Mouse (Mus musculus): Measurements from ENCODE around the gene Gpr162. TPM values are rescaled to one million over a fixed set of nuclear protein-coding genes. Genes with fewer than 3 reads are reported as not detected.
A peak's percentile ranks its signal among the peaks of the same experiment; 100 is the strongest.

The Gpr162 gene
- total and polyA plus RNA-seq, 3 experiments: 0.41 to 1.0 (median 0.44) TPM

DNA sequence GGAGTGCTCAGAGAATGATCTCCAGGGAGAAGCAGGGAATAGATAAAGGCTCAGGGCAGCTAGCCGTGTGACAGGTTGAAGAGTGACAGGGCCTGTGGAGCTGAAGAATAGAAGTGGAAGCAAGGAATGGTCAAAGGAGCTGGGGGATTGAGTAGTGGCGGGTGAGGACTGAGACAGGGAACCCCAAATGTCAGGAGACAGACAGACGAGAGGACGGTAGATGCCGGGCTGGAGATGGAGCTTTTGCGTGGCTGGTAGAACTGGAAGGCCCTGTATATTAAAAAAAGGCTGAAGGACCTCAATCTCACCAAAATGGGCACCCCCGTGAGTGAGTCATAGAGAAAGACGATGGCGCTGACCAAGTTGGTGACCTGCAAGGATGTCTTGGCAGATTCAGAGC lies 3.3 kb downstream of the Gpr162 start:
- Histone ChIP-seq H3K27ac (no peak overlapping the region), H3K9ac (ENCODE audit: low read depth, low read length) (no peak overlapping the region), H3K79me2 (replicated peaks; ENCODE audit: control insufficient read depth, insufficient read depth, low read length) (no peaks in the 10 kb centered on the region), H3K4me1 (ENCODE audit: control insufficient read depth, insufficient read depth, low read length) (peaks cover 3% of the 10 kb centered on the region), H3K4me3 (no peak overlapping the region), H3K27me3 (ENCODE audit: control insufficient read depth, insufficient read depth, low read length) (no peaks in the 10 kb centered on the region), H3K36me3 (ENCODE audit: control insufficient read depth, insufficient read depth, low read length) (no peaks in the 10 kb centered on the region)
- no peak for DNase-seq
- WGBS: 90% methylated on average over 9 of the region's 9 CpGs
- TF ChIP-seq EP300 (IDR thresholded peaks at IDR 0.05; ENCODE audit: insufficient read depth, low read depth, low read length) (no peak), POLR2A (IDR thresholded peaks at IDR 0.05; ENCODE audit: insufficient read depth, low read depth, low read length) (no peak), CTCF (IDR thresholded peaks at IDR 0.05) (no peak)
- intact Hi-C loops (cut with DNase I): loop anchor here (5.0 kb wide), 1 partner anchor 222 kb away; no protein-coding TSS in a partner anchor

DNA sequence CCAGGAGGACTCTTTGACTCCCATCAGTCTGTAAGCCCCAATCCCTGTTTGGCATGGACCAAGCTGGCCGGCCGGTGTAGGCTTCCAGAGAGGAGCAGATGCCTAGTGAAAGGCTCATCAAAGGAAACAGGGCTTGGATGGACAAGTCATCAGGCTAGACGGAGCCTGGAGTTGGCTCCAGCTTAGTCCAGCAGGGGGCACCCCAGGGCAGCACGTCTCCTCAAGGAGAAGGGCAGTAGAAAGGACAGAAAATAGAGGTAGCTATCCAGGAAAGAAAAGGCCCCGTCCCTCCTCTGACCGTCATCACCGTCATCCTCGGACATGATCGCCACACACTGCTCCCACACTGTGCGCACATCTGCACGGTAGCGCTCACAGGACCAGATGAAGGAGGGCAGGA lies 4.1 kb downstream of the Gpr162 start:
- H3K79me2 ChIP-seq (replicated peaks; ENCODE audit: control insufficient read depth, insufficient read depth, low read length): no peaks in the 10 kb centered on the region
- intact Hi-C loops (cut with DNase I): loop anchor here (1.0 to 5.0 kb wide), 3 partner anchors 71 to 223 kb away; no protein-coding TSS in a partner anchor
- H3K9ac ChIP-seq (ENCODE audit: low read depth, low read length): no peak overlapping the region
- peak; percentile 83 to 91 for DNase-seq
- H3K4me3 ChIP-seq: no peak overlapping the region
- 9% methylated on average over 12 of the region's 12 CpGs for WGBS
- peaks cover 3% of the 10 kb centered on the region for H3K4me1 ChIP-seq (ENCODE audit: control insufficient read depth, insufficient read depth, low read length)
- no peaks in the 10 kb centered on the region for H3K27me3 ChIP-seq (ENCODE audit: control insufficient read depth, insufficient read depth, low read length)
- H3K27ac ChIP-seq: no peak overlapping the region
- no peaks in the 10 kb centered on the region for H3K36me3 ChIP-seq (ENCODE audit: control insufficient read depth, insufficient read depth, low read length)
- TF ChIP-seq POLR2A (IDR thresholded peaks at IDR 0.05; ENCODE audit: insufficient read depth, low read depth, low read length) (no peak), CTCF (IDR thresholded peaks at IDR 0.05) (no peak; the same call in 1 of the 2 replicates), EP300 (IDR thresholded peaks at IDR 0.05; ENCODE audit: insufficient read depth, low read depth, low read length) (no peak)

DNA sequence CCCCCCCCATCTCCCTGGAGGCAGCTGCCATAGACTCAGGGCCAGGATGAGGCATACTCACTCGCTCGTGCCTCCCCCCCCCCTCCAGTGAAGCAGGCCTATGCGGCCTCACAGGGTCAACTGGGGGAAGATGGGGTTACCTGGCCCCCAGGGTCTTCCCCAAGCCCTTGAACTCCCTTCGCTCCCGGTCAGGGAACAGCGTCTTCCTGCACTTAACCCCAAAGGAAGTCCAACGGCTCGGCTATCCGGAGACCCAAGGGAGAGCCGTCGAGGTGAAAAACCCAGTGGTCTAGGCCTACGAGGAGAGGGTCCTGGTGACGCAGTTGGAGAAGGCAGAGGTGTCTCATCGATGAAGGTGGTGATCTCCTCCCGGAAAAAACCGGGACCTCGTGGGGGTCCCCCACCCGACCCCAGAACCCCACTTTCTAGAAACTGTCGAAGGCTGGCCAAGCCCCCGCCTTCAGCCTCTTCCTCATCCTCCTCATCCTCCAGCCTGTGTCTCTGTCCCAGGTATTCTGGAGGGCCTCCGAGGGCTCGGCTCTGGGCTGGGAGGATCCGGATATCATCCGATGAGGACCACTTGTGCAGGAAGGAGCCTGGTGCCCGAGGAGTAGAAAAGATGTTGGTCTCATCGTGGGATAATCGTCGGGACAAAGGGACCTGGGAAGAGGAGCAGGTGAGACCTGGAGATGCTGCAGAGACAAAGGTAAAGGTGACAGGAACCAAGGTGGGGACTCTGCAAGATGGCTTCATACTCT lies 5.0 kb downstream of the Gpr162 start:
- intact Hi-C loops (cut with DNase I): loop anchor here (1.0 to 5.0 kb wide), 2 partner anchors 72 to 154 kb away; no protein-coding TSS in a partner anchor

DNA sequence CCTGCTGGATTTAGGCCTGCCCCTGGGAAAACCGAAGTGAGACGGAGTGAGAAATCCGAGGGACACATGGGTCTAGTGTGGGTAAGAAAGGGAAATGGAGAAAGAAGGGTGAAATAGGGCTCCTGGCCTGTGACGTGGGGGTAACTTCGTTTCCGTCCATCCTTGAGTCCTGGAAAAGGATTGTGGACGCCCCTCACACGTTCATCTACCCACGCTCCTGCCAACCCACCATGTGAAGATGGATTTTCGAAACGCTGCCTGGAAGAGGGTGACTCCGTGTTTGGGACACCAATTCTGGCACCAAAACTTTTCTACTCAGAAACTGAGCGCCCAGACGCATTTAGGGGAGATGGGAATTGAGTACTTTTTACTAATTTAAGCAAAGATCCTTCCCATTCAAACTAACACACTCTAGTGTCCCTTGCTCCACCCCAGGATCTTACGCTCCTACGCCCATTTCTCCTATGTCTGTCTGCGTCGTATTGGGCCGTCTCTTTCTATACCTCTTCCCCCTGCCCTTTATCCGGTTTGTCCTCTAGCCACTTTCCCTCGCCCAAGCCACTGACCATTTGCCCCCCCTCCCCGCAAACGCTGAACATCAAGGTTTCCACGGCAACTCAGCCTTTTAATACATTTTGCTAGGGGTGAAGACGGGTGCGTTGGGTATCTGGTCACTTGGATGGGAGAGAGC lies 5.8 kb downstream of the Gpr162 start:
- peak overlapping the region; percentile 76 for H3K27ac ChIP-seq
- intact Hi-C loops (cut with DNase I): loop anchor here (5.0 kb wide), 1 partner anchor 154 kb away; no protein-coding TSS in a partner anchor
- peak overlapping the region; percentile 44 for H3K4me3 ChIP-seq
- H3K9ac ChIP-seq (ENCODE audit: low read depth, low read length): peak overlapping the region; percentile 54; the same call in 1 of the 2 replicates
- no peaks in the 10 kb centered on the region for H3K36me3 ChIP-seq (ENCODE audit: control insufficient read depth, insufficient read depth, low read length)
- no peaks in the 10 kb centered on the region for H3K79me2 ChIP-seq (replicated peaks; ENCODE audit: control insufficient read depth, insufficient read depth, low read length)
- TF ChIP-seq CTCF (IDR thresholded peaks at IDR 0.05): no peak
- TF ChIP-seq POLR2A (IDR thresholded peaks at IDR 0.05; ENCODE audit: insufficient read depth, low read depth, low read length): no peak
- TF ChIP-seq EP300 (IDR thresholded peaks at IDR 0.05; ENCODE audit: insufficient read depth, low read depth, low read length): no peak
- H3K4me1 ChIP-seq (ENCODE audit: control insufficient read depth, insufficient read depth, low read length): peaks cover 3% of the 10 kb centered on the region
- DNase-seq: no peak
- WGBS: 28% methylated on average over 26 of the region's 26 CpGs
- H3K27me3 ChIP-seq (ENCODE audit: control insufficient read depth, insufficient read depth, low read length): no peaks in the 10 kb centered on the region

More for the DNA sequence above, 5.0 kb downstream of the Gpr162 start:
- TF ChIP-seq CTCF (IDR thresholded peaks at IDR 0.05): no peak
- TF ChIP-seq EP300 (IDR thresholded peaks at IDR 0.05; ENCODE audit: insufficient read depth, low read depth, low read length): no peak
- TF ChIP-seq POLR2A (IDR thresholded peaks at IDR 0.05; ENCODE audit: insufficient read depth, low read depth, low read length): no peak
- H3K36me3 ChIP-seq (ENCODE audit: control insufficient read depth, insufficient read depth, low read length): no peaks in the 10 kb centered on the region
- peaks cover 3% of the 10 kb centered on the region for H3K4me1 ChIP-seq (ENCODE audit: control insufficient read depth, insufficient read depth, low read length)
- no peak overlapping the region for H3K4me3 ChIP-seq
- no peak for DNase-seq
- no peak overlapping the region for H3K9ac ChIP-seq (ENCODE audit: low read depth, low read length)
- no peaks in the 10 kb centered on the region for H3K27me3 ChIP-seq (ENCODE audit: control insufficient read depth, insufficient read depth, low read length)
- 60% methylated on average over 28 of the region's 28 CpGs for WGBS
- H3K79me2 ChIP-seq (replicated peaks; ENCODE audit: control insufficient read depth, insufficient read depth, low read length): no peaks in the 10 kb centered on the region
- no peak overlapping the region for H3K27ac ChIP-seq

DNA sequence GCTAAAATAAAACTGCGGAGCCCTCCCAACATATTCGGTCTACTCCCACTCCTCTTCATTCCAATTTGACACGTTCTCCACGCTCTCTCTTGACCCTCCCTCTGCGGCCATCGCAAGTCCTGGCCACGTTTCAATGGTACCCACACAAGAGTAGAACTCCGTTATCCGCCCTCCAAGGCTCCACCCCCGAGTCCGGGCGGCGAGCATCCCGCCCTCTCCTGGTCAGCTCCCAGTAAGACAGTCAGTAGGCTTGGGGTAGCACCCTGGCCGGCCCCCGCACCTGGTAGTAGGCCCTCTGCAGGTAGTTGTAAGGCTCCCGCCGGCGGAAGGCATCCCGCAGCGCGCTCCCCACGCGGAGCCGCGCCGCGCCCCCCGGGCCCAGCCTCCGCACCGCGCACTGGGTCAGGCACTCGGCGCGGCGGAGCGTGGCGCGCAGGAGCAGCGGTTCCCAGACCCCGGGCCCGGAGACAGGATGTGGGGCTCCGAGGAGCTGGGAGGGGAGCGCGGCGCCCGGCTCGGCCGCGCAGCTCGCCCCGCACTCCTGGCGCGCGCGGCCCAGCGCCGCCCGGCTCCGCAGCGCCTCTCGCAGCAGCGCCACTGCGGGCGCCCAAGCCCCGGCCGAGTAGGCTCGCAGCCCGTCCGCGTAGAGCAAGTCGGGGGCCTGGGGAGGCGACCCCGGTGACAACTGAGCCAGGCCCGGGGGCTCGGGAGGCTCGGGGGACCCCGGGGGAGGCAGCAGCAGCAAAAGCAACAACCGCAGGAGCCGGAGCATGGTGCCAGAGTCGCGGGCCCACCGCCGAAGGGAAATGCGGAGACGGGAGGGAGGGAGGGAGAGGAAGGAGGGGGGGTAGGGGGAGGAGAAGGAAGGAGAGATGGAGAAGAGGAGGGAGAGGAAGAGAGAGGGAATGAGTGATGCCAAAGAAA lies 6.6 kb downstream of the Gpr162 start, which contains the start of gene P3h3:
Gene P3h3, minus strand, starts transcription at position 837 of the 924 bp plus-strand sequence.
- Histone ChIP-seq H3K9ac (ENCODE audit: low read depth, low read length) (peak within 1 kb of the TSS; percentile 54), H3K79me2 (replicated peaks; ENCODE audit: control insufficient read depth, insufficient read depth, low read length) (no peaks in the 10 kb centered on the region), H3K4me1 (ENCODE audit: control insufficient read depth, insufficient read depth, low read length) (peaks cover 3% of the 10 kb centered on the region), H3K27ac (peak within 1 kb of the TSS; percentile 76), H3K27me3 (ENCODE audit: control insufficient read depth, insufficient read depth, low read length) (no peaks in the 10 kb centered on the region), H3K4me3 (peak within 1 kb of the TSS; percentile 44), H3K36me3 (ENCODE audit: control insufficient read depth, insufficient read depth, low read length) (no peaks in the 10 kb centered on the region)
- TF ChIP-seq EP300 (IDR thresholded peaks at IDR 0.05; ENCODE audit: insufficient read depth, low read depth, low read length): no peak
- TF ChIP-seq POLR2A (IDR thresholded peaks at IDR 0.05; ENCODE audit: insufficient read depth, low read depth, low read length): peak; percentile 16; the same call in 1 of the 2 replicates
- peak; percentile 81 for TF ChIP-seq CTCF (IDR thresholded peaks at IDR 0.05)
- intact Hi-C loops (cut with DNase I): loop anchor here (5.0 kb wide), 1 partner anchor 155 kb away; no protein-coding TSS in a partner anchor
- under 1% methylated on average over 86 of the region's 86 CpGs for WGBS
- DNase-seq: peak; percentile 86 to 87

Data from heart, adult 2 months (tissue).